Mouse (Mus musculus) liver (tissue): ENCODE measurements at regions not wholly inside any gene's neighbourhood (a gene's known extent, or its start where the extent isn't known, plus 50 kb on each side); places are given as distances from the start of the nearest gene placed in this dataset.

ENCODE experiments used
- DNase-seq: peaks from one replicate; pipeline ENCODE4 v3.0.0-alpha.2; 2020; ENCODE audit warnings: mixed read lengths

DNA sequence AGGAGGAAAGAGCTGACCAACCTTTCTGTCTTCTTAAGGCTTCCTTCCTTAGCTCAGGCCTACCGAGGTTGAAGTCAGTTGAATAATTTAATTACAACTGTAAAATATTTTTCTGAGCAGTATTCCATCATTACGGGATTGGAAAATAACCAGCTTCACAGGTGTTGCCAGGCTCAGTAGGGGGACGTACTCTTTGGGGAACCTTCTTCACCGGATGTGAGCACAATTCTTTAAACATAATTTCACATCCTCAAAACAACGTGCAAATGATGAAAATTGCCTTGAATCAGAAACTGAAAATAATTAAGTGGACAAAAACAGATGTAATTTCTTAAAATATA, 515.9 kb downstream of the Tns3 start:
- DNase-seq = no peak

- DNase-seq = no peak
These were observed 516.4 kb downstream of the Tns3 start for GRCm38 (mm10) chr11:8147790-8148484.

- DNase-seq = no peak
These were observed 527.0 kb downstream of the Tns3 start for GRCm38 (mm10) chr11:8137366-8137765.

DNA sequence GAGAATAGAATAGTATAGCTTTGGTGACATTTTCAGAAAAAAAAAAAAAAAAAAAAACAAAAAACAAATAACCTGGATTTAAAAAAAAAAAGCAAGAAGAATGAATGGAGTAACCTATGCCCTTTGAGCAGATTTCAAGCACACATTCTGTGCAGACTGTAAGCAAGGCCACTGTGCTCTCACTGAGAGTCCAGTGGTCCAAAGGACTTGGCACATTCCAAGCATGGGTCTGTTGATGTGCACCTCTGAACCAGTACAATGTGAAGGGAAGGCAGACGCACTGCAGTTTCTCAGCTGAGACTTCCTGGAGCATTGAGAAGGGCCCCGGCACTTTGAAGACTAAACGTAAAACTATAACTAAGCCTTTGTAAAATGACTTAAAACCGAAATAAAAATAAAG, 527.7 kb downstream of the Tns3 start:
- DNase-seq = no peak

DNA sequence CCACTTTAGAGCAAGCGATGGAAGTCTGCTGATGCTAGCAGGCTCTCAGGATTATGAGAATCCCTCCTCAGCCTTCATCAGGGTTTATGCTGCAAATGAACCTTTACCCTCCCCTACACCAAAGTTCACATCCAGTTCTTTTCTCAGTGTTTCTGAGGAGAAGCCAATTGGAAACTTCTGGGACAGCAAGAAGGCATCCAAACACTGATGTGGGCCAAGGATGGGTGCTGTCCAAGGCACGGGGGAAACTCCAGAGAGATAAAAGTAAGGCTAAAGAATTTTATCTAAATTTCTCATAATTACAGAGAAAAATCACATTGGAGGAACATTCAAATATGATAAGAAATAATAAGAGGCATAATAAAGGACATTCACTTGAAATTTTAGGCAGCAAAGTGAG, 555.0 kb downstream of the Tns3 start:
- no peak for DNase-seq

GRCm38 (mm10) chr11:8101091-8101490, 563.2 kb downstream of the Tns3 start:
- DNase-seq = no peak

DNA sequence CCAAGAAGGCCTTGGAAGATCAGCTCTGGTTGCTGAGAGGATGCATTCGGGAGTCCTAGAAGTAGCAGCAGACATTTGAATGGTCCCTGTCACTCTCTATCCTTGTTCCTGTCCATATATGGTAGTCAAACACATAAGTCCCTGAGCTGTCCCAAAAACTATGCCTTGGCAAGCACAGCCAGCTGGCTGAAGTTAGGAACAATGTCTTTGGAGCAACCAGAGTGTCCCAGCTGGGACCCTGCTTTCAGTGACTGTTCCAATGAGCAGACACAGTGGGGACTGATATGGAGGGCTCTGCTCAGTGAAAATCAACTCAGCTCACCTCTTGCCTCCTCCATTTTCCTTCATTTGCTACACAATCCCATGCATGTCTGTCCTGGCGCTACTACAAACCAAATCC, 580.0 kb downstream of the Tns3 start:
- no peak for DNase-seq

GRCm38 (mm10) chr11:8082811-8083210, 581.5 kb downstream of the Tns3 start:
- no peak for DNase-seq

GRCm38 (mm10) chr11:8073321-8073720, 591.0 kb downstream of the Tns3 start:
- no peak for DNase-seq

DNA sequence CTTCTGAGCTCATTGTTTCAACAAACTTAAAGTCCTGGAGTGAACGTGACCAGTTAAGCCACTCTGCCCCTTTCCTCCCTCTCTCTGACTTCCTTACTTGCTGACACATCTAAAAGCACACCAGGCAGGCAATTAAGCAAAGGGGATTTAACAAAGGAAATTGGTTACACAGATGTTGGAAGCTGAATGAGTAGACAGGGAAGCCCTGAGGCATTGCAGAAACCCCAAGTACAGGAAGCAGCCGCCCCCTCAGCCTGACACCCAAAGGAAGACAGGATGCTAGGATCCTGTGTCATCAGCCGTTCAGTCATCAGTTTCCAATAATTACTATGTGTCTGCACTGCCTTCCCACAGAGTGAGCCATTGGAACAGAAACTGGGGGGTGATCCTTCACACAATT, 595.5 kb downstream of the Tns3 start:
- DNase-seq = peak; percentile 5

DNA sequence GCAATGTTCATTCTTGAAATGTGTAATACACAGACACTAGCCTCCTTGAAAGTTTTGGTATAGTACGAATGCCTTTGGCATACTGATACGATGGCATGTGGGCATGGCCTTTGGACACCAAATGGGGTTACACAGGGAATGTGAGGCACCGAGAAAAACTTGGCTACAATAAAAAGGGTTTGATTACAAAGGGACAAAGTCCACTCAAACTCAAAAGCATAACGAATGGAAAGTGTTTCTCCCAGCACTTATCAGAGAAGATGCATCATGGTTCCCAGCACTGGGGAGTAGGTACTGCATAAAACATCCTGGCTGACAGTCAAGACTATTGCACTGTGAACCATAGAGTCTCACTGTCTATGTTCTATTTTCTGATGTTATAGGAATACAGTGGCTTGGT, 597.0 kb downstream of the Tns3 start:
- DNase-seq = no peak

- no peak for DNase-seq
These were observed 598.5 kb downstream of the Tns3 start for GRCm38 (mm10) chr11:8065811-8066210.

- no peak for DNase-seq
These were observed 599.2 kb downstream of the Tns3 start for GRCm38 (mm10) chr11:8065086-8065485.

GRCm38 (mm10) chr11:8061989-8062388, 602.3 kb downstream of the Tns3 start:
- no peak for DNase-seq

DNA sequence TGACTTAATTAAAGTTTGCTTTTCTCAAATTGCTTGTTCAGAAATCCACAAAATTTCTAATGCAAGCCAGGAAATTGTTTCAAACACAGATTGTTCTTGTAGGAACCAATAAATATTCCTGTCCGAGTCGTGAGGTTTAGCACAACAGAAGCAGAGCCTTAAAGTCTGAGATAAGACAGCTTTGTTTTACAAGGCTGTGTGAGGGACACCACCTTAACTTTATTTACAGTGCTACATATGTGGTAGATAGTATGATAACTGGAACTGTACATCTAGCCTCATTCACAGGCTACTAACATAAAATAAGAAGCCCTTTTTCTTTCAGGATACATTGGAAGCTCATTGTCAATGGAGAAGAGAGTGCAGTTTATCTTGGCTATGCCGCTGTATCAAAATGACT, 602.8 kb downstream of the Tns3 start:
- DNase-seq = no peak

- DNase-seq = no peak
These were observed 612.8 kb downstream of the Tns3 start for GRCm38 (mm10) chr11:8051499-8051898.

DNA sequence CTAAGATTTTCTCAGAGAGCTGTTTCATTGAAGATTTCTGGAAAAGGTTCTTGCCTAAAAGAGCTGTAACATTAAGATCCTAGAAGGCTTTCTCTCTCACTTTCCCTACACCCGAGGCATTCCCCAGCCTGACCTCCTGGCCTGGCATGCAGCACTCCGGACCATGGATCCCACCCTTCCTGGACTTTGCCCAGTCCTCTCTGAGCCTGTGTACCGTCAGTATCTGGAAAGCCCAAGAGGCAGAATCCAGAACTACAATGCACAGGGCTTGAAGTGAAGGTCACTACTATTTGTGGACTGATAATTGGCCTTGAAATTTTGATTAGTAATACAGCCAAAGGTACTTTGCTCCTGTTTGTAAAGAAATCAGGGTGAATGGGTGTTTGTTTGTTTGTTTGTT, 619.2 kb downstream of the Tns3 start:
- DNase-seq = no peak

GRCm38 (mm10) chr11:8030119-8030518, 634.2 kb downstream of the Tns3 start:
- DNase-seq = no peak

DNA sequence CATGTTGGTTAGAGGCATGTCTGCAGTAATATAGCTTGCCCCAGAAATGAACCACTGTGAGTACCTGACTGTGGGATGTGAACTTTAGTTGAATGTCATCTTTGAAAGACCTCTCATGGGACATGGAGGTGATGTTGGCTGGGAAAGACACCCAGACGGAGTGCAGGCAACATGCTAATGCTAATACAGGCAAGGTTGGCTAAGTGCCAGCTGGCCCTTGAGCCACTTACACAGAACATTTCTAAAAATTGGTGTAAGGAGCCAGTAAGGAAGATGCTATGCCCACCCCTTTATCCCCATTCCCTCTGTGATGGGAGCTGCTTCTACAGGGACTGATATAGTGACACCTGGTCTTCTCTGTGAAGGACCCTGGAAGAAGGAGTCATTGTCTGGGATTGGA, 656.5 kb downstream of the Tns3 start:
- no peak for DNase-seq

DNA sequence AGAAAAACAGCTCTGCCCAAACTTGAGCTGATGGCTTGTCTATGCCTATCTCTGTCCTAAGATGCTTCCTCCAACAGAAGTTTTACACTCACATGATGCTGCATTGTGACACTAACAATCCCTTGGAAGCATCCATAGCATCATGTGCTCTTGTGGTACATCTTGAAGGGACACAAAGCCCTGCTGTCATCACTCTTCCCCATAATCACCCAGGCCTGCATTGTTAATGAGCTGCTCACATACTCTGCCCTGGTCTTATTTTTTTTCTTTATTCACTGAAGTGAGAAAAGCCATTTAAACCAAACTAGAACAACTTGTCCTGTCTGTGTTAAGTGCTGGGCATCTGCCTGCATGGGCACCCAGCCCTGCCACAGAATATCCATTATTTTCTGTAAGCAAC, 683.3 kb downstream of the Tns3 start:
- no peak for DNase-seq

DNA sequence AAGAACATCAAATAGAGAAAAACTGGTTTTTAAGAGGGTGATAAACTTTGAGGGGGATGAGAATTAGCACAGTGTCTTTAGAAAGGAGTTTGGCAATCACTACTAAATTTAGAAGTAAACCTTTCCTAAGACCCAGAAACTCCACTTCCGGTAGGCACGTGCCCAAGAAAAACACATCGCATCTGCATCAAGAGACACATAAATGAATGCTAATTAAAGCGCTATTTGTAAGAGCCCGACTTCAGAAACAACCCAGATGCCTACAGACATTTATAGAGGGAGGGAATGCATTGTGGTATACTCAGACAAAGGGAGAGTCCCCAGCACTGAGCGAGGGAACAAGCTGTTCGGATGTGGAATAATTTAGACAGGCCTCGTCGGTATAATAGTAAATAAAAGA, 688.5 kb downstream of the Tns3 start:
- no peak for DNase-seq

DNA sequence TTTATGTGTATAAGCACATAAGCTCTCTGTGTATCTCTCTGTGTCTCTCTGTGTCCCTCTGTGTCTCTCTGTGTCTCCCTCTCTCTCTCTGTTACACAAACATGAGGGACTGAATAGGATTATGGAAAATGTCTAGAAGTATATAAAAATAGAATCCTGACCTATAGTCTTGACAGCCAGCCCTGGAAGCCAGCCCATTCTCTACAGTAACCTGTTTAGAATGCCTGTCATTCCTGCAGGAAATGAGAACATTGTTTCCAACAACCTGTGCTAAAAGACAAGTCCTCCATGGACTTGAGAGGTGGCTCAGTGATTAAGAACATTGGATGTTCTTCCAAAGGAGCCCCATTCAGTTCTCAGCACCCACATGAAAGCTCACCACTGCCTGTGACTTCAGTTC, 714.4 kb downstream of the Tns3 start:
- DNase-seq = no peak

DNA sequence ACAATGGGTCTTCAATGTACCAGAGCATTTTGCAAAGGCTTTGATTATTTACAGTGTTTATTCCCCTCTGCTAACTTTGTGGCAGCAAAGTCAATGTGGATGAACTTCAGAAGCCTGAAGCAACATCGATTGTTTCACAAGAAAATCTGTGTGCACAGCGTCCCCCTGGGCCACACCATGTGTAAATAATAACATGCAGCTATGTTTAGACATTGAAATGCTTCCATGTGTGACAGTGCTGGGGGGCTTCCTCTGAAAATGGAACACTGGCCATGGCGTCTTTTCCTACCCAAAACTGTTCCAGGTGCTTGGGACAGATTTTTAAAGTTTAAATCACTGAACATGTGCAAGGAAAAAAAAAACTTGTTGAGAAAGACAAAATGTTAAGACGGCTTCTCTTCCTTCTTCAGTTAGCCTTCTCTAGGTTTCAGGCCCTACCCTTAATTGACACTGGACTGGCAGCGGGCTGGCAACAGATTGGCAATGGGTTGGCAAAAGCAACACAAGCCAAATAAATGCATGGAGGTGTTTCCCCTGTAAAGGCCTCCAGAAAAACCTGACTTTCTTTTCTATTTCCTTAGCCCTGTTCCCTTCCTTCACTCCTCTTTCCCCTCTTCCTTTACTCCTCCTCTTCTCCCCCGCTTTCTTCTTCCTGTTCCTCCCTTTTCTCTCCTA, 715.0 kb downstream of the Tns3 start:
- no peak for DNase-seq

- no peak for DNase-seq
These were observed 719.3 kb downstream of the Tns3 start for GRCm38 (mm10) chr11:7944956-7945515.

GRCm38 (mm10) chr11:7944373-7944772, 720.0 kb downstream of the Tns3 start:
- no peak for DNase-seq
